Mouse (Mus musculus): Measurements from ENCODE around the gene Rala. TPM values are rescaled to one million over a fixed set of nuclear protein-coding genes. Genes with fewer than 3 reads are reported as not detected.

Gene Rala
- total and polyA plus RNA-seq, 3 experiments = 26.7 to 45.3 (median 31.1) TPM

DNA sequence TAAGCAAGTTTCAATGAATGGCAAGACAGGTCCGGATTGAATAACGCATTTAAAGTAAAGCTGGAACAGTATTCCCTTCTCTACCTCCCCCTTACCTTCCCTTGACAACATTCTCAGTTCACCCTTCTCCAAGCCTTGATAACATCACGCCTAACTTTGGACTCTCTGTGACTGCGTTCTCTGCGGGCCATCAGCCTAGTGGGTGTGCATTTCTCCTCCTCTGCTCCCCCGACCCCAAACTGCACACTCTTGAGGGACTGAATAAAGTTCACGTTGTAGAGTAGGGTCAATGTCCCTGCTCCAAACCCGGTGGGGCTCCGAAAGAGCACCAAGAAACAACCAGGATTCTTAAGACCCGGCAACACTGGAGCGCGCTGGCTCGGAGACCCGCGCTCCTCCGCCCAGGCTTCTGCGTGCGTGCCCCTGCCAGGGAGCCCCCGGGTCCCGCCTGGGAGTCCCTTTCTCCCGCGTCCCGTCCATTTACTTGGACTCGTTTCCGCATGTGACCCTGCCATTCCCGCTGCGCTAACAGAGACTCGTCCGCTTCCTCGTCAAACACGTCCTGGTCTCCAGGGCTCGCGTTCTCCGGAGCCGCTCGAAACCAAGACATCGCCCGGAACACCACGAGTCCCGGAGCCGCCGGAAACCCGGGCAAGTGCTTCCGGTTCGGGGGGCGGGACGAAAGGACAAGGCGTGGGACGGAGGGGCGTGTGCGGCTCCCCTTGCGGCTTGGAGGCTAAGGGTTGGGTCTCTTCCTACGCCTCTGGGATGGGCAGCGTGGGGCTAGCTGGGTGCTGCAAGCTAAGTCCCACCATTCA is 48.9 kb upstream of the Rala start, which contains the start of gene Yae1d1 (continued):
- TF ChIP-seq MAFK (IDR thresholded peaks at IDR 0.05; ENCODE audit: insufficient replicate concordance, low read length) (no peak), UBTF (IDR thresholded peaks at IDR 0.05; ENCODE audit: low read depth, low read length) (peak; percentile 90), PAX5 (IDR thresholded peaks at IDR 0.05; ENCODE audit: low read length) (no peak), ELF1 (IDR thresholded peaks at IDR 0.05; ENCODE audit: low read depth, low read length) (peak; percentile 84), RCOR1 (conservative IDR thresholded peaks at IDR 0.05; ENCODE audit: low read depth, low read length) (peak; percentile 68; the same call in 1 of the 2 replicates), GABPA (IDR thresholded peaks at IDR 0.05; ENCODE audit: insufficient replicate concordance, low read depth, low read length) (peak; percentile 72), USF2 (conservative IDR thresholded peaks at IDR 0.05; ENCODE audit: low read depth, low read length) (no peak), JUN (IDR thresholded peaks at IDR 0.05; ENCODE audit: insufficient read depth, low read depth, low read length) (no peak), MYC (IDR thresholded peaks at IDR 0.05; ENCODE audit: low read depth, low read length) (peak; percentile 91), USF1 (IDR thresholded peaks at IDR 0.05; ENCODE audit: low read depth, low read length) (no peak; the same call in 1 of the 2 replicates), CTCF (conservative IDR thresholded peaks at IDR 0.05 in 1 of 2, IDR thresholded peaks at IDR 0.05 in 1 of 2; ENCODE audit: low read depth in 2 of 2, low read length in 2 of 2) (peak in 1 of 2 experiments; percentile 58; a peak in 2 of 4 replicates), MAX (IDR thresholded peaks at IDR 0.05; ENCODE audit: low read length) (peak; percentile 81), MEF2A (IDR thresholded peaks at IDR 0.05; ENCODE audit: borderline replicate concordance, low read depth, low read length) (0 out of 2 replicates have a peak, but pooled peaks have one; percentile 31), E2F4 (IDR thresholded peaks at IDR 0.05; ENCODE audit: insufficient replicate concordance, low read depth, low read length) (no peak), RAD21 (IDR thresholded peaks at IDR 0.05; ENCODE audit: low read depth, low read length) (no peak), MXI1 (IDR thresholded peaks at IDR 0.05; ENCODE audit: low read depth, low read length) (peak; percentile 97)

DNA sequence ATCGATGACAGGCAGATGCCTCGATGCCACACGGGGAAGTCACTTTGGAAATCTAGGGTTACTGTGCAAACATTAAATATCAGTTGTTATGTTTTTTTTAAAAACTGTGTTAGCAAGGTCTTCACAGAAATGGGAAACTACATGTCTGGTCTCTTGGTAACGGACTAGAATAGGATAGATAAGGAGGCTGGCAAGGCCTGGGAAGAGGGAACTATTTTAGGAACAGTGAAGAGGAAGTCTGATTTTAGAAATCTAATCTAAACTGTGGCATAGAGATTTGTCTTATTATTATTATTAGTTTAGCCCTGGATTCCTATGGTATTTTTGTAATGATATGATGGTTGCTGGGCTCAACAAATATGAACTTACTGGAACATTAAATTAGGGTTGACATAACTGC is 48.0 kb upstream of the Rala start:
- Histone ChIP-seq H3K36me3 (replicated peaks in 1 of 2; ENCODE audit: control insufficient read depth in 1 of 2, insufficient read depth in 1 of 2, low read length in 1 of 2) (peaks cover 10 to 20% of the 10 kb centered on the region in 2 experiments), H3K9me3 (replicated peaks; ENCODE audit: low read length) (no peaks in the 10 kb centered on the region), H3K27me3 (replicated peaks) (no peaks in the 10 kb centered on the region), H3K9ac (ENCODE audit: insufficient read depth, low read depth) (no peak overlapping the region; the same call in 1 of the 2 replicates), H3K27ac (ENCODE audit: insufficient read depth, low read depth) (no peak overlapping the region), H3K4me3 (replicated peaks in 1 of 3; ENCODE audit: low read depth in 2 of 3, low read length in 2 of 3, poor library complexity in 1 of 3) (peak overlapping the region in 2 of 3 experiments; percentile 94 to 95), H3K4me1 (ENCODE audit: control insufficient read depth in 1 of 2, insufficient read depth in 2 of 2) (peaks cover 0 to 14% of the 10 kb centered on the region in 2 experiments; a peak in 2 of 4 replicates), H3K79me2 (replicated peaks; ENCODE audit: control insufficient read depth, extremely low read depth, insufficient read depth, poor library complexity, severe bottlenecking) (peaks cover 9% of the 10 kb centered on the region), H3K4me2 (ENCODE audit: insufficient read depth, low read depth, poor library complexity, severe bottlenecking) (peak overlapping the region; percentile 44; the same call in 1 of the 2 replicates)
- no peak for TF ChIP-seq TBP (conservative IDR thresholded peaks at IDR 0.05; ENCODE audit: low read depth, low read length)
- TF ChIP-seq SIN3A (IDR thresholded peaks at IDR 0.05; ENCODE audit: low read length) = peak; percentile 27; the same call in 1 of the 2 replicates
- DNase-seq (ENCODE audit: extremely low read depth) = no peak
- dilution Hi-C loops (cut with MboI; ENCODE audit: extremely low pct_ligation_motif_present, extremely low pct_unique_long_range_greater_than_20kb, low sequenced_read_pairs) = no loop called here
- in situ Hi-C loops (cut with MboI; ENCODE audit: low pct_ligation_motif_present, low pct_unique_long_range_greater_than_20kb, low sequenced_read_pairs) = loop anchor here (10.0 to 25.0 kb wide), 2 partner anchors 47 to 255 kb away; partner anchors contain the start of gene Rala

Measured in CH12.LX (cell line).